Mouse (Mus musculus) E14TG2a.4 (cell line): ENCODE data around the gene Cops3.

Source experiments
- CTCF ChIP-seq: conservative IDR thresholded peaks from 2 replicates; pipeline ENCODE4 v1.5.1; 2014; ENCODE audit warnings: low read length
- NANOG ChIP-seq: IDR thresholded peaks from 2 replicates; pipeline ENCODE4 v1.6.1; 2014; ENCODE audit warnings: borderline replicate concordance, low read length, mixed read lengths
- POU5F1 ChIP-seq: IDR thresholded peaks from 2 replicates; pipeline ENCODE4 v1.6.1; 2014; ENCODE audit warnings: low read length, borderline replicate concordance

GRCm38 (mm10) chr11:59805656-59806055 is 34.0 kb downstream of the Cops3 start:
- TF ChIP-seq CTCF (no peak), NANOG (no peak), POU5F1 (no peak)
